Mouse (Mus musculus): ENCODE measurements around the gene Srd5a1. TPM values are rescaled to one million over a fixed set of nuclear protein-coding genes. Genes with fewer than 3 reads are reported as not detected.

Gene Srd5a1
- polyA plus RNA-seq, 1 experiment from 2014 or later: 25.5 TPM

DNA sequence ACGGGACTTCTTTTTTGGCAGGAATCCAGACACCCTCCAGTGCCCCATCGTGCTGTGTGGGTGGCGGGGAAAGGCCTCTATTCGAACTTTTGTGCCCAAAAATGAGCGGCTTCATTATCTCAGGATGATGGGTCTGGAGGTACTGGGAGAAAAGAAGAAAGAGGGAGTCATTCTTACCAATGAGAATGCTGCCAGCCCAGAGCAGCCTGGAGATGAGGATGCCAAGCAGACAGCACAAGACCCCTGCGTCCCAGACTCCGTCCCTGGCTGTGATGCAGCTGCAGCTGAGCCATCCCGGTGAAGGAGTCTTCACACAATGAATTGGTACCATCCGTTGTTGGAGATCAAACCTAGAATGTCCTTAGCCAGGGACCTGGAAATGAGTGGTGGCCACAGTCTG, 22.3 kb upstream of the Srd5a1 start:
- H3K9ac ChIP-seq (replicated peaks; ENCODE audit: low read length): no peak overlapping the region
- 88% methylated on average over 9 of the region's 9 CpGs for WGBS

DNA sequence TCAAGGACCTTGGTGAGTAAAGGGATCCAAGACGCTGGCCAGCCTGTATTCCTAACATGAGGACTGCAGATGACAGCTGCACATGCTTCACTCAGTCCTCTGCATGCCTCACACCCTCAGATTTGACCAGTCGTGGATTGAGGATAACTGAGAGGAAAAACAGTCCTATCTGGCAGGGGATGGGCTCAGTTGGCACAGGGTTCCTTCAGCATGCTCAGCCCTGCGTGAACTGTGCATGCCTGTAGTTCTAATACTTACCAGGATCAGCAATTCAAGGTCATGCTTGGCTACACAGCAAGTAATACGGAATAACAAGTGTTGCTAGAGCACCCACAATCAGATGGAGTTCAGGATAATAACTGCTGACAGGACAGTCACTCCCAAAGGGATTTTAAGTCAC, 20.4 kb upstream of the Srd5a1 start:
- ATAC-seq (ENCODE audit: low FRiP score, low TSS enrichment) (no peak), DNase-seq (no peak)
- Histone ChIP-seq H3K9ac (replicated peaks; ENCODE audit: low read length) (no peak overlapping the region), H3K4me1 (ENCODE audit: control insufficient read depth, insufficient read depth, low read length) (no peaks in the 10 kb centered on the region), H3K4me3 (replicated peaks; ENCODE audit: low read depth, low read length) (no peak overlapping the region), H3K27ac (replicated peaks; ENCODE audit: low read depth, low read length) (no peak overlapping the region), H3K4me2 (ENCODE audit: low read length) (no peak overlapping the region), H3K9me3 (ENCODE audit: control insufficient read depth, low read length) (no peaks in the 10 kb centered on the region), H3K36me3 (ENCODE audit: control insufficient read depth, insufficient read depth, low read length) (peaks cover 98% of the 10 kb centered on the region), H3K27me3 (ENCODE audit: control insufficient read depth, insufficient read depth, low read length) (no peaks in the 10 kb centered on the region)
- 87% methylated on average over 4 of the region's 4 CpGs for WGBS

More for the DNA sequence above, 22.3 kb upstream of the Srd5a1 start:
- Histone ChIP-seq H3K4me1 (ENCODE audit: control insufficient read depth, insufficient read depth, low read length) (no peaks in the 10 kb centered on the region), H3K4me3 (replicated peaks; ENCODE audit: low read depth, low read length) (no peak overlapping the region), H3K36me3 (ENCODE audit: control insufficient read depth, insufficient read depth, low read length) (peaks cover 93% of the 10 kb centered on the region), H3K9me3 (ENCODE audit: control insufficient read depth, low read length) (no peaks in the 10 kb centered on the region), H3K27me3 (ENCODE audit: control insufficient read depth, insufficient read depth, low read length) (no peaks in the 10 kb centered on the region), H3K4me2 (ENCODE audit: low read length) (no peak overlapping the region), H3K27ac (replicated peaks; ENCODE audit: low read depth, low read length) (no peak overlapping the region)
- ATAC-seq (ENCODE audit: low FRiP score, low TSS enrichment): no peak
- no peak for DNase-seq

DNA sequence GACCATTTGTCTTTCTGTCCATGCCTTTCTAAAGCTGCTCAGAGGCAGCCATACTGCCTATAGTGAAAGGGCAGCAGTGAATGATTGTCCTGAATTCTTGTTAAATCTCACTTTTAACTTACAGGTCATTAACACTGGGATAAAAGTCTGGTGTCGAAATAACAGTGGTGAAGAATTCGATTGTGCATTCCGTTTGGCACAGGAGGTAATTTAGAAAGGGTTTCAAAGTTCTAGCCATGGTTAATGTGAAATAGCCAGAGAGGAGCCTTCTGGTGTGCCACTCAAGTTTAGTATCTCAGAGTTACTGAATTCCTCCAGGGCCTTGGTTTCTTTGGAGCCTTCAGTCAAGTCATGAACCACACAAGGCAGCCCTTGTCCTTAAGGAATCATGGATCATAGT, 19.9 kb upstream of the Srd5a1 start:
- Histone ChIP-seq H3K36me3 (ENCODE audit: control insufficient read depth, insufficient read depth, low read length) (peaks cover 98% of the 10 kb centered on the region), H3K4me1 (ENCODE audit: control insufficient read depth, insufficient read depth, low read length) (no peaks in the 10 kb centered on the region), H3K27ac (replicated peaks; ENCODE audit: low read depth, low read length) (no peak overlapping the region), H3K27me3 (ENCODE audit: control insufficient read depth, insufficient read depth, low read length) (no peaks in the 10 kb centered on the region), H3K9ac (replicated peaks; ENCODE audit: low read length) (no peak overlapping the region), H3K4me2 (ENCODE audit: low read length) (no peak overlapping the region), H3K9me3 (ENCODE audit: control insufficient read depth, low read length) (no peaks in the 10 kb centered on the region), H3K4me3 (replicated peaks; ENCODE audit: low read depth, low read length) (no peak overlapping the region)
- DNase-seq: no peak
- no peak for ATAC-seq (ENCODE audit: low FRiP score, low TSS enrichment)
- 93% methylated on average over 3 of the region's 3 CpGs for WGBS

DNA sequence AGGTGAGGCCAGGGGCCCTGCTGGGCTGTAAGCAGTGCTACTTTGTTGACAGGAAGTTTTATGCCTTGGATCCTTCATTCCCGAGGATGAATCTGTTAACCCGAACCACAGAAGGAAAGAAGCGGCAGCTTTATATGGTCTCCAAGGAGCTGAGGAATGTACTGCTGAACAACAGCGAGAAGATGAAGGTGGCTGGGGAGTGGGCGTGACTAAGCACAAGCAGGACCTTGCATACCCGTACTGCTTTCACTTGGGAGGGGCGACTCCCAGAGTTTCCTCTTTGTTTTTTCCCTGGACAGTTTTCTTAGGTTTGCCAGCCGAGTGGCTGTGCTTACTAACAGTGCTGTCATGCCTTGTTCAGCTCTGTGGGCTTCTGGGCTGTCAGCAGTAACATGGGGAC, 19.3 kb upstream of the Srd5a1 start:
- H3K4me3 ChIP-seq (replicated peaks; ENCODE audit: low read depth, low read length): no peak overlapping the region
- H3K36me3 ChIP-seq (ENCODE audit: control insufficient read depth, insufficient read depth, low read length): peaks cover 99% of the 10 kb centered on the region
- H3K9ac ChIP-seq (replicated peaks; ENCODE audit: low read length): no peak overlapping the region
- no peak for ATAC-seq (ENCODE audit: low FRiP score, low TSS enrichment)
- no peaks in the 10 kb centered on the region for H3K27me3 ChIP-seq (ENCODE audit: control insufficient read depth, insufficient read depth, low read length)
- H3K4me2 ChIP-seq (ENCODE audit: low read length): no peak overlapping the region
- H3K4me1 ChIP-seq (ENCODE audit: control insufficient read depth, insufficient read depth, low read length): no peaks in the 10 kb centered on the region
- H3K27ac ChIP-seq (replicated peaks; ENCODE audit: low read depth, low read length): no peak overlapping the region
- DNase-seq: no peak
- H3K9me3 ChIP-seq (ENCODE audit: control insufficient read depth, low read length): no peaks in the 10 kb centered on the region
- 87% methylated on average over 8 of the region's 8 CpGs for WGBS

DNA sequence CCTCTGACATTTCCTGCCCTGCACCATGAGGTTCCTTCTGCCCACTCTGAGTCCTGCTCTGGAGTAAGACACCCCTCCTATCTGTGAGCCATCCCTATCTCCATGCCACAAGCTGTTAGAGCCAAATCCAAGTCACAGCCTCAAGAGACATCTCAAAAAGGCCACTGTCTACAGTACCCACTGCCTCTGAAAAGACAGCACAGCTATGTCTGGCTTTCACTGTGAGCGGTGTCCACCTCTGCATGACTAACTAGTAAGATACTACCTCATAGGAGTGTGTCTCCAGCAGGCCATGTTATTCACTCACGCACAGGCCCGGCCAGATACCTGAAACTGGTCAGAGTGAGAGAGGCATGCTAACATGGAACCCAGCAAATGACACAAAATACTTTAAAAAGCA, 16.7 kb upstream of the Srd5a1 start:
- H3K4me3 ChIP-seq (replicated peaks; ENCODE audit: low read depth, low read length): no peak overlapping the region
- no peak overlapping the region for H3K27ac ChIP-seq (replicated peaks; ENCODE audit: low read depth, low read length)
- DNase-seq (no peak), ATAC-seq (ENCODE audit: low FRiP score, low TSS enrichment) (no peak)
- H3K27me3 ChIP-seq (ENCODE audit: control insufficient read depth, insufficient read depth, low read length): no peaks in the 10 kb centered on the region
- H3K4me1 ChIP-seq (ENCODE audit: control insufficient read depth, insufficient read depth, low read length): no peaks in the 10 kb centered on the region
- no peak overlapping the region for H3K4me2 ChIP-seq (ENCODE audit: low read length)
- no peaks in the 10 kb centered on the region for H3K9me3 ChIP-seq (ENCODE audit: control insufficient read depth, low read length)
- H3K9ac ChIP-seq (replicated peaks; ENCODE audit: low read length): no peak overlapping the region
- 98% methylated on average over 3 of the region's 3 CpGs for WGBS
- peaks cover 99% of the 10 kb centered on the region for H3K36me3 ChIP-seq (ENCODE audit: control insufficient read depth, insufficient read depth, low read length)

DNA sequence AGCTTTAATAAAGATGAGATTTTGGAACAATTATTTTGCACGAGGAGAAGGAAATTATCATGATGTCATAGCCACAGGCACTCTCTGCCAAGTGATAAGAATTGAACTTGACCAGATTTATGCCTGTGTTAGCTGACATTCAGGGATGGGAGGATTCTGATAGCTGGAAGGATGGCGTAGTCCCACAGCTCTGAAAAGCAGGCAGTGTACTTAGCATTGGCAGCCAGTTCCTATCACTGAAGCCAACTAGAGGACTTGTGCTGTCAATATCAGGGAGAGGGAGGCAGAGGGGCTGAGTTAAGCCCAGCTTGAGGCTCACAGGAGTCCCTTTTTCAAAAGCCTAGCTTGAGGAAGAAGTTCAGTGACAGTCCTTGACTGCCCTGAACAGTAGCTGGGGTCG, 13.3 kb upstream of the Srd5a1 start:
- Histone ChIP-seq H3K36me3 (ENCODE audit: control insufficient read depth, insufficient read depth, low read length) (peaks cover 91% of the 10 kb centered on the region), H3K4me1 (ENCODE audit: control insufficient read depth, insufficient read depth, low read length) (no peaks in the 10 kb centered on the region), H3K27ac (replicated peaks; ENCODE audit: low read depth, low read length) (no peak overlapping the region), H3K27me3 (ENCODE audit: control insufficient read depth, insufficient read depth, low read length) (no peaks in the 10 kb centered on the region), H3K4me2 (ENCODE audit: low read length) (no peak overlapping the region), H3K9me3 (ENCODE audit: control insufficient read depth, low read length) (no peaks in the 10 kb centered on the region), H3K4me3 (replicated peaks; ENCODE audit: low read depth, low read length) (no peak overlapping the region), H3K9ac (replicated peaks; ENCODE audit: low read length) (no peak overlapping the region)
- no peak for ATAC-seq (ENCODE audit: low FRiP score, low TSS enrichment)
- WGBS: 89% methylated on average over 3 of the region's 3 CpGs
- DNase-seq: no peak

DNA sequence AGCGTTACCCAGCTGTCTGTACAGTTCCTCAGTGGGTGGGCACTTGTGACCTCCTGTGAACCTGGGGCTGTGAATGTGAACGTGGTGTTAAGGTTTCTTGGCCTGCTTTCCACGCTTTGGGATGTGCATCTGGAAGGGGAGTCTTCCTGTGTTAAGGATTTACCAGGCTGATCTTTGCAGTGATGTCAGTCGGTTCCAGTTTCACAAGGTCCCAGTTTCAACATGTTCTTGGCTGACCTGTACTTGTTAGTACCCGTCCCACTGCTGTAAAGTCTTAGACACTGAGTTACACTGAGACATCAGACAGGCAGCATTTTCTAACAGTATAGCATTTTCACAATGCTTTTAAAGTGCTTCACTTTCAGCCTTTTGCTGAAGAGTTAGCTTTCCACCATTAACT, 12.6 kb upstream of the Srd5a1 start:
- no peaks in the 10 kb centered on the region for H3K4me1 ChIP-seq (ENCODE audit: control insufficient read depth, insufficient read depth, low read length)
- WGBS: 88% methylated on average over 5 of the region's 5 CpGs

DNA sequence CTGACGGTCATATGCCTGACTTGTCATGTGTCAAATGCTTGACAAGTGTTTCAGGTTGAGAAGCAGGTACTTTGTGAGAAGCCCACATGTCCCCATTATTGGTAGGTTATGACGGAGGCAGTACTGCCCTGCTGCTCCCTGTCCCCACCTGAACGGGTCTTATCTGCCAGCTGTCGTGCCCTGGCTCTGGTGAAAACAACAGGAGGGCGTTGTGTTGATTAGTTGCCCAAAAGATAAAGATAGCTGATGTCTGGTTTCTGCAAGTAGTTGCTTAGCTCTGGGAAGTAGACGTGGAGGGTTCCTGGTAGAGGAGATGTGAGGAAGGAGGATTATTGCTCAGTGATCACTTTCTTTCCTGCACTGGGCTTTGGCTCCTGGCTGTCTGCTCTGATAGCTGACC, 5.5 kb upstream of the Srd5a1 start:
- Histone ChIP-seq H3K4me3 (replicated peaks; ENCODE audit: low read depth, low read length) (no peak overlapping the region), H3K4me1 (ENCODE audit: control insufficient read depth, insufficient read depth, low read length) (peaks cover 4% of the 10 kb centered on the region; the same call in 1 of the 2 replicates), H3K9me3 (ENCODE audit: control insufficient read depth, low read length) (no peaks in the 10 kb centered on the region), H3K27me3 (ENCODE audit: control insufficient read depth, insufficient read depth, low read length) (no peaks in the 10 kb centered on the region), H3K4me2 (ENCODE audit: low read length) (no peak overlapping the region), H3K9ac (replicated peaks; ENCODE audit: low read length) (no peak overlapping the region), H3K27ac (replicated peaks; ENCODE audit: low read depth, low read length) (no peak overlapping the region), H3K36me3 (ENCODE audit: control insufficient read depth, insufficient read depth, low read length) (peaks cover 79% of the 10 kb centered on the region)
- WGBS: 90% methylated on average over 6 of the region's 6 CpGs
- DNase-seq: no peak
- ATAC-seq (ENCODE audit: low FRiP score, low TSS enrichment): no peak

More for the DNA sequence above, 12.6 kb upstream of the Srd5a1 start:
- no peak for ATAC-seq (ENCODE audit: low FRiP score, low TSS enrichment)
- H3K36me3 ChIP-seq (ENCODE audit: control insufficient read depth, insufficient read depth, low read length): peaks cover 91% of the 10 kb centered on the region
- no peak overlapping the region for H3K27ac ChIP-seq (replicated peaks; ENCODE audit: low read depth, low read length)
- no peak for DNase-seq
- H3K4me3 ChIP-seq (replicated peaks; ENCODE audit: low read depth, low read length): no peak overlapping the region
- H3K4me2 ChIP-seq (ENCODE audit: low read length): no peak overlapping the region
- H3K27me3 ChIP-seq (ENCODE audit: control insufficient read depth, insufficient read depth, low read length): no peaks in the 10 kb centered on the region
- H3K9ac ChIP-seq (replicated peaks; ENCODE audit: low read length): no peak overlapping the region
- no peaks in the 10 kb centered on the region for H3K9me3 ChIP-seq (ENCODE audit: control insufficient read depth, low read length)

DNA sequence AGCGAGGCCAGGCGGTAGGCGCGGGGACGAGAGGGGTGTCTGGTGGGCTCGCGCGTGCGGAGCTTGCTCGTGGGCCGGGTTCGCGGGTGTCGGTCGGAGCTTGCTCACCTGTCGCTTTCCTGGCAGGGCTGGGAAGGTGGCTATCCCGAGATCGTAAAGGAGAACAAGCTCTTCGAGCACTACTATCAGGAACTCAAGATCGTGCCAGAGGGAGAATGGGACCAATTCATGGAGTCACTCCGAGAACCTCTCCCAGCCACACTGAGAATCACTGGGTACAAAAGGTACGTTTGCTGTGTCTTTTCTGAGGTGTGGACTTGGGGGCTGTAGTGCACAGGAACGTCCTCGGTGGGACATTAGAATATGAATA, 918 bp upstream of the Srd5a1 start:
- Histone ChIP-seq H3K4me1 (ENCODE audit: control insufficient read depth, insufficient read depth, low read length) (peaks cover 11% of the 10 kb centered on the region), H3K36me3 (ENCODE audit: control insufficient read depth, insufficient read depth, low read length) (peaks cover 40% of the 10 kb centered on the region), H3K27ac (replicated peaks; ENCODE audit: low read depth, low read length) (peak overlapping the region; percentile 56), H3K4me2 (ENCODE audit: low read length) (peak overlapping the region; percentile 95), H3K4me3 (replicated peaks; ENCODE audit: low read depth, low read length) (peak overlapping the region; percentile 91), H3K9me3 (ENCODE audit: control insufficient read depth, low read length) (no peaks in the 10 kb centered on the region), H3K9ac (replicated peaks; ENCODE audit: low read length) (peak overlapping the region; percentile 69), H3K27me3 (ENCODE audit: control insufficient read depth, insufficient read depth, low read length) (no peaks in the 10 kb centered on the region)
- DNase-seq (no peak), ATAC-seq (ENCODE audit: low FRiP score, low TSS enrichment) (no peak)
- WGBS: under 1% methylated on average over 24 of the region's 24 CpGs
